Comparison of ENCODE assay signal across 8 mouse cellular contexts in genomic region chr1:157554686-157555530, GRCm38 (mm10). TPM values are rescaled to one million over a fixed set of nuclear protein-coding genes. Genes with fewer than 3 reads are reported as not detected.
DNase-seq lines count a peak whose midpoint lies in the region; ATAC-seq and TF ChIP-seq lines count a peak whose summit lies in the region.

No protein-coding gene starts in this region.

- no peak for ATAC-seq in heart, embryonic 13.5 days (ENCODE audit: extremely low read depth, insufficient number of reproducible peaks, low FRiP score, low TSS enrichment)
- peak; percentile 33 to 43; a peak in 3 of 4 replicates for ATAC-seq in hematopoietic stem cell, adult 5-6 weeks (replicated peaks in 1 of 2; ENCODE audit: insufficient read depth in 1 of 2, low FRiP score in 2 of 2, low TSS enrichment in 1 of 2, low read depth in 1 of 2, poor library complexity in 2 of 2, severe bottlenecking in 2 of 2)
- peak; percentile 32 for ATAC-seq in megakaryocyte, adult 5-6 weeks (ENCODE audit: poor library complexity, severe bottlenecking)

- intact Hi-C loops in heart, postnatal 10 days (cut with DNase I) = loop anchor here (5.0 kb wide), 1 partner anchor 1097 kb away; no protein-coding TSS in a partner anchor

- no peak for TF ChIP-seq CTCF in bone marrow, adult 2 months (IDR thresholded peaks at IDR 0.05; ENCODE audit: control insufficient read depth, insufficient read depth, low read length)

- peaks cover 40% of the 10 kb centered on the region for H3K27me3 ChIP-seq in heart, embryonic 13.5 days (replicated peaks)

- DNase-seq in heart, postnatal 10 days = no peak
- no peak for DNase-seq in right cerebral cortex, adult 2 months (ENCODE audit: low spot score in 2 of 2)
- no peak for DNase-seq in left cerebral cortex, adult 18-20 months (ENCODE audit: low spot score in 2 of 2)
- no peak for DNase-seq in kidney, postnatal 14 days

- H3K27ac ChIP-seq in heart, embryonic 13.5 days (replicated peaks) = no peak overlapping the region
- no peak overlapping the region for H3K27ac ChIP-seq in bone marrow, adult 2 months (ENCODE audit: control insufficient read depth, insufficient read depth, low read depth, low read length, poor library complexity)

- no peak for TF ChIP-seq POLR2A in bone marrow, adult 2 months (IDR thresholded peaks at IDR 0.05; ENCODE audit: borderline replicate concordance, control insufficient read depth, low read depth, low read length)

- no peaks in the 10 kb centered on the region for H3K9me3 ChIP-seq in heart, embryonic 13.5 days

- 0 out of 2 replicates have a peak, but pooled peaks cover 4% of the 10 kb centered on the region for H3K36me3 ChIP-seq in heart, embryonic 13.5 days

- 21% methylated on average over 27 of the region's 27 CpGs for WGBS in heart, embryonic 13.5 days
- WGBS in bone marrow, adult 2 months = 20% methylated on average over 27 of the region's 27 CpGs

- H3K4me3 ChIP-seq in heart, embryonic 13.5 days = peak overlapping the region; percentile 33
- peak overlapping the region; percentile 27 for H3K4me3 ChIP-seq in bone marrow, adult 2 months (replicated peaks; ENCODE audit: control insufficient read depth, low read depth, low read length)

- peak overlapping the region; percentile 0 for H3K9ac ChIP-seq in heart, embryonic 13.5 days

- H3K4me2 ChIP-seq in heart, embryonic 13.5 days = peak overlapping the region; percentile 62

- H3K4me1 ChIP-seq in heart, embryonic 13.5 days = peaks cover 9% of the 10 kb centered on the region
- peaks cover 2% of the 10 kb centered on the region; the same call in 1 of the 2 replicates for H3K4me1 ChIP-seq in bone marrow, adult 2 months (ENCODE audit: control insufficient read depth, insufficient read depth, low read length)

RNA-seq across cellular contexts. Expression of gene Sec16b, which starts 48.4 kb away (rescaled TPM):
- polyA plus RNA-seq in heart, embryonic 13.5 days (2015; fragmentation: Nextera tagmentation; extraction: Ambion mirVana) = 0.93 and 1.2 TPM in 2 replicates
- 1 to 10 TPM; 1.9 to 2.1 TPM for total RNA-seq in heart, postnatal 10 days (2021)
- 1.6 TPM in 1 of 2 replicates, not detected in the other for polyA plus RNA-seq in bone marrow, adult 2 months (2011; ENCODE audit: insufficient read depth, insufficient read length, low replicate concordance, missing spikeins)
- 1.0 and 1.7 TPM in 2 replicates for total RNA-seq in hematopoietic stem cell, adult 5-6 weeks (2017)
- total RNA-seq in megakaryocyte, adult 5-6 weeks (2015) = 0.54 and 0.89 TPM in 2 replicates
- total RNA-seq in megakaryocyte, adult 5-6 weeks (2017) = 0.26 and 0.41 TPM in 2 replicates
- total RNA-seq in left cerebral cortex, adult 18-20 months (2021) = 1 to 10 TPM; 1.4 to 1.8 TPM
